Mouse (Mus musculus) embryonic facial prominence, embryonic 13.5 days (tissue): ENCODE measurements at regions not wholly inside any gene's neighbourhood (a gene's known extent, or its start where the extent isn't known, plus 50 kb on each side); places are given as distances from the start of the nearest gene placed in this dataset.
"Not testable (repeated sequence)": the region's sequence is repeated elsewhere in the genome, so short reads cannot be mapped to it uniquely, and the experiment has no call there.

ENCODE experiments used
- ATAC-seq: fragments of 200-750 bp; cut with Nextera tagmentation; 2 replicates; pipeline ENCODE4 v1.8.0; 2017; ENCODE audit warnings: low read depth; ENCODE audit not compliant: insufficient number of reproducible peaks, insufficient read depth, low FRiP score, low TSS enrichment
- H3K27ac ChIP-seq: fragments of 300-500 bp; sonication (generic); 2 replicates; pipeline ENCODE4 v1.5.1; 2015; ENCODE audit warnings: moderate library complexity, mild to moderate bottlenecking, inconsistent platforms
- H3K27me3 ChIP-seq: fragments of 300-500 bp; sonication (generic); 2 replicates; pipeline ENCODE4 v1.6.1; 2015; ENCODE audit warnings: mild to moderate bottlenecking, inconsistent platforms
- H3K36me3 ChIP-seq: fragments of 300-500 bp; sonication (generic); 2 replicates; pipeline ENCODE4 v1.6.1; 2015; ENCODE audit warnings: mild to moderate bottlenecking, inconsistent platforms
- H3K4me1 ChIP-seq: fragments of 300-500 bp; sonication (generic); 2 replicates; pipeline ENCODE4 v1.6.1; 2015; ENCODE audit warnings: inconsistent platforms
- H3K4me2 ChIP-seq: fragments of 300-500 bp; sonication (generic); 2 replicates; pipeline ENCODE4 v1.6.1; 2015; ENCODE audit warnings: moderate library complexity, mild to moderate bottlenecking, inconsistent platforms
- H3K4me3 ChIP-seq: fragments of 300-500 bp; sonication (generic); 2 replicates; pipeline ENCODE4 v1.5.1; 2015; ENCODE audit warnings: mild to moderate bottlenecking, inconsistent platforms
- H3K9ac ChIP-seq: fragments of 300-500 bp; sonication (generic); 2 replicates; pipeline ENCODE4 v1.6.1; 2015; ENCODE audit warnings: mild to moderate bottlenecking, inconsistent platforms
- H3K9me3 ChIP-seq: fragments of 300-500 bp; sonication (generic); 2 replicates; pipeline ENCODE4 v1.6.1; 2016; ENCODE audit warnings: inconsistent platforms
- WGBS: fragments of 180-500 bp; shearing (Covaris S2); methylation state at CpG from one replicate; pipeline ENCODE4 v1.1.7; 2015; ENCODE audit warnings: mixed read lengths; 5-methylcytosine and 5-hydroxymethylcytosine counted together

DNA sequence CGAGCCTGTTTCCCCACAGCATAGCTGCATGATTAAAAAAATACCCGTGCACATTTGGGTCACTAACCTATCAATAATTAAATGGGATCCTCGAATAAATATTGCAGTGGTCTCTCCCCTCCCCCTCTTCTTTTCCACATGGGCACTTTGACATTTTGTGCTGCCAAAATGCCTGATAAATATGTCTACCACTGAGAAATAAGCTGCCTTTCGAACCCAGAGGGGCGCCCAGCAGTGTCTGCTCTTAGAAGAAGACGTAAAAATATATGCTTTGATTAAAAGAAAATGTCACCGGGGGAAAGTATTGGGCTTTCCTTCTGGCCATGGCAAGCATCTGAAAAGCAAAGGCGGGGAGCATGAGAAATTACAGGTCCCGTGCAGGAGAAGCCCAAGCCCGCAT is 152.6 kb upstream of the Frmd4a start:
- 84% methylated on average over 10 of the region's 10 CpGs for WGBS

GRCm38 (mm10) chr2:3866736-3867135 is 150.8 kb upstream of the Frmd4a start:
- H3K9ac ChIP-seq, H3K36me3 ChIP-seq, H3K4me3 ChIP-seq, H3K4me1 ChIP-seq, H3K9me3 ChIP-seq, ATAC-seq, H3K27me3 ChIP-seq, H3K4me2 ChIP-seq, H3K27ac ChIP-seq: not testable (repeated sequence)
- 91% methylated on average over 4 of the region's 4 CpGs for WGBS

More for the DNA sequence above, 152.6 kb upstream of the Frmd4a start:
- H3K9me3 ChIP-seq: no peaks in the 10 kb centered on the region
- no peaks in the 10 kb centered on the region for H3K27me3 ChIP-seq
- no peak overlapping the region for H3K27ac ChIP-seq
- no peaks in the 10 kb centered on the region for H3K36me3 ChIP-seq
- ATAC-seq: no peak
- H3K4me2 ChIP-seq: no peak overlapping the region
- no peaks in the 10 kb centered on the region for H3K4me1 ChIP-seq
- no peak overlapping the region for H3K9ac ChIP-seq
- no peak overlapping the region for H3K4me3 ChIP-seq

DNA sequence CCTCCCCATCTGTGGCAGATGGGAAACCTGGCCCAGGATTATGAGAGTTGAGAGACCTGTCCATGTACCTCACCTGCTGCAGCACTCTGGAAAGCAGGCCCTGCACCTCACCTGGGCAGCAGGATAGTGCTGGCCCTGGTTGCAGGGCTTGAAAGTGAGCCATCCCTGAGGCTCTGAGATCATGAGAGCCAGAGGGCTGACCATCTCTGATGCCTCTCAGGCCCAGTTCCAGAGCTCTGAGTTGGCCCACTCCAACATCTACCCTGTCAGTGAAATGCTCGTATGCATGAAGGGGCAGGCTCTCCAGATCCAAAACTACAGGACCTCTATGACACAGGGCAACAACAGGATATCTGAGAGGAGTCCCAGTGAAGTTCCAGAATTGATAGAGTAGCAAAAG is 147.8 kb upstream of the Frmd4a start:
- no peak for ATAC-seq
- Histone ChIP-seq H3K36me3 (no peaks in the 10 kb centered on the region), H3K9ac (no peak overlapping the region), H3K4me3 (no peak overlapping the region), H3K27ac (no peak overlapping the region), H3K4me1 (no peaks in the 10 kb centered on the region), H3K9me3 (no peaks in the 10 kb centered on the region), H3K4me2 (no peak overlapping the region), H3K27me3 (no peaks in the 10 kb centered on the region)
- 77% methylated on average over 1 of the region's 1 CpGs for WGBS

DNA sequence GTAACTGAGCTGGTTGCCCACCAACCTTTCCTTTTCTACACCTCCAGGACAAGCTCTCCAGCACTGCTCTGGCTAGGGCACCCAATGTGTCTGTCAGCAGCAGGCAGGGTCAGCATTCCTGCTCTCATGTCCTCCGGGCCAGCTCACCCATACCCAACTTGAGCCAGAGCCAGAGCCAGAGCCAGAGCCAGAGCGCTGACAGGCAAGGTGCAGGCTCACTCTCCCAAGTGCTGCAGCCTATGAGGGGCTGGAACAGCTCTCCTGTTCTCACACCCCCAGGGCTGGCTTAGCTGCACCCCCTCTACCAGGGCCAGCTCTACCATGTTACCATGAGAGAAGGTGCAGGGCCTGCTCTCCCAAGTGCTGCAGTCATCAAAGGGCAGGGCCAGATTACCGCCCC is 145.8 kb upstream of the Frmd4a start:
- no peak overlapping the region for H3K4me2 ChIP-seq
- no peaks in the 10 kb centered on the region for H3K36me3 ChIP-seq
- no peak overlapping the region for H3K4me3 ChIP-seq
- no peaks in the 10 kb centered on the region for H3K27me3 ChIP-seq
- no peaks in the 10 kb centered on the region for H3K4me1 ChIP-seq
- no peaks in the 10 kb centered on the region for H3K9me3 ChIP-seq
- no peak overlapping the region for H3K9ac ChIP-seq
- no peak overlapping the region for H3K27ac ChIP-seq
- WGBS: 86% methylated on average over 3 of the region's 3 CpGs
- ATAC-seq: no peak

- Histone ChIP-seq H3K9ac (no peak overlapping the region), H3K36me3 (no peaks in the 10 kb centered on the region), H3K4me1 (no peaks in the 10 kb centered on the region), H3K9me3 (no peaks in the 10 kb centered on the region), H3K4me3 (no peak overlapping the region), H3K4me2 (no peak overlapping the region), H3K27ac (no peak overlapping the region), H3K27me3 (no peaks in the 10 kb centered on the region)
- ATAC-seq: no peak
- WGBS: 62% methylated on average over 6 of the region's 6 CpGs
These were observed 130.5 kb upstream of the Frmd4a start for GRCm38 (mm10) chr2:3887000-3887399.

GRCm38 (mm10) chr2:3887845-3888433 is 129.6 kb upstream of the Frmd4a start:
- H3K4me3 ChIP-seq: no peak overlapping the region
- H3K9ac ChIP-seq: no peak overlapping the region
- H3K36me3 ChIP-seq: no peaks in the 10 kb centered on the region
- H3K27ac ChIP-seq: no peak overlapping the region
- H3K4me2 ChIP-seq: no peak overlapping the region
- 81% methylated on average over 14 of the region's 14 CpGs for WGBS
- no peak for ATAC-seq
- H3K9me3 ChIP-seq: no peaks in the 10 kb centered on the region
- no peaks in the 10 kb centered on the region for H3K27me3 ChIP-seq
- H3K4me1 ChIP-seq: no peaks in the 10 kb centered on the region

- no peak for ATAC-seq
- Histone ChIP-seq H3K9me3 (no peaks in the 10 kb centered on the region), H3K9ac (no peak overlapping the region), H3K27ac (no peak overlapping the region), H3K36me3 (no peaks in the 10 kb centered on the region), H3K4me2 (no peak overlapping the region), H3K4me1 (no peaks in the 10 kb centered on the region), H3K27me3 (no peaks in the 10 kb centered on the region), H3K4me3 (no peak overlapping the region)
- WGBS: 90% methylated on average over 3 of the region's 3 CpGs
These were observed 128.1 kb upstream of the Frmd4a start for GRCm38 (mm10) chr2:3889381-3889780.

DNA sequence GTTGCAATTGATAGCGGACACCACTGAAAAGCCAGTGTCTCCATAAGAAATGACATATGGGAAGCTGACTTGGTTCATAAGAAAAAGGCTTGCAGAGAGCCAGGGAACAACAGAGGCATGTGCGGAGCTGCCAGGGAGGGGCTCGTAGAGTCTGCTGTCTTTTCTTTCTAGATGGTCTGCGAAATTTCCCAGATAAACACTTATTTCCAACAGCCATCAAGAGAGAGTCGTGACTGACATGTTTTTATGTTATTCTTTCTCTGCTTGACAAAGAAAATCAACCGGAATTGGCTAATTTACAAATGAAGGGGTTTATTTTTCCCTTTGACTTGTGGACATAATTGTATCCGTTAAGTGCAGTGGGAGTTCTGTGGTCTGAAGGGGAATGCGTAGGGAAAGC is 127.1 kb upstream of the Frmd4a start:
- no peak for ATAC-seq
- 48% methylated on average over 8 of the region's 8 CpGs for WGBS
- no peak overlapping the region for H3K4me2 ChIP-seq

GRCm38 (mm10) chr2:3907026-3907425 is 110.5 kb upstream of the Frmd4a start:
- Histone ChIP-seq H3K9me3 (no peaks in the 10 kb centered on the region), H3K4me3 (no peak overlapping the region), H3K36me3 (no peaks in the 10 kb centered on the region), H3K9ac (no peak overlapping the region), H3K4me2 (no peak overlapping the region), H3K27ac (no peak overlapping the region), H3K4me1 (peaks cover 12% of the 10 kb centered on the region; the same call in 1 of the 2 replicates), H3K27me3 (peaks cover 20% of the 10 kb centered on the region; the same call in 1 of the 2 replicates)
- 89% methylated on average over 4 of the region's 4 CpGs for WGBS
- ATAC-seq: no peak

More for the DNA sequence above, 127.1 kb upstream of the Frmd4a start:
- Histone ChIP-seq H3K9ac (no peak overlapping the region), H3K9me3 (no peaks in the 10 kb centered on the region), H3K4me3 (no peak overlapping the region), H3K4me1 (no peaks in the 10 kb centered on the region), H3K27ac (no peak overlapping the region), H3K27me3 (no peaks in the 10 kb centered on the region), H3K36me3 (no peaks in the 10 kb centered on the region)

DNA sequence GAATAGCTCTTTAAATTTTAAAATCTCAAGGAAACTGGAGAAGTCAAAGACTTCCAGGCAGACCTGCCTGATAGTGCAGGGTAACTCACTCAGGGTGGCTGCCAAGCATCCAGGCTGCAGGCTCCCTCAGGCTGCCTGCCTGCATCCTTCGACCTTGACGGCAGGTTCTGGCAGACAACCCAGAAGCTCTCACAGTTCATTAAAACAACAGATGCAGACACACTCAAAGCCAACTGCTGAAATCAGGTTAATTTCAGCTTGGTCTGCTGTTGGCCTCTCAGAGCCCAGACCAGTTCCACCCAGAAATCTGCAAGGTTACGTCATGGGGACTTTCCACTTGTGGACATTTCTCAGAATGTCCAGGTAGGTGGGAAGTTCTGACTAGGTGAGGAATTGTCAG is 109.3 kb upstream of the Frmd4a start:
- no peak overlapping the region for H3K27ac ChIP-seq
- peaks cover 12% of the 10 kb centered on the region; the same call in 1 of the 2 replicates for H3K4me1 ChIP-seq
- no peak for ATAC-seq
- H3K4me2 ChIP-seq: no peak overlapping the region
- peaks cover 20% of the 10 kb centered on the region; the same call in 1 of the 2 replicates for H3K27me3 ChIP-seq
- H3K36me3 ChIP-seq: no peaks in the 10 kb centered on the region
- WGBS: 68% methylated on average over 3 of the region's 3 CpGs
- H3K9ac ChIP-seq: no peak overlapping the region
- no peaks in the 10 kb centered on the region for H3K9me3 ChIP-seq
- no peak overlapping the region for H3K4me3 ChIP-seq

- ATAC-seq: no peak
- no peaks in the 10 kb centered on the region for H3K9me3 ChIP-seq
- H3K27me3 ChIP-seq: peaks cover 20% of the 10 kb centered on the region; the same call in 1 of the 2 replicates
- H3K4me1 ChIP-seq: peaks cover 12% of the 10 kb centered on the region; the same call in 1 of the 2 replicates
- 20% methylated on average over 9 of the region's 9 CpGs for WGBS
- 0 out of 2 replicates have a peak overlapping the region, but pooled peaks have one; percentile 5 for H3K4me2 ChIP-seq
- no peak overlapping the region for H3K9ac ChIP-seq
- no peak overlapping the region for H3K27ac ChIP-seq
- H3K4me3 ChIP-seq: no peak overlapping the region
- H3K36me3 ChIP-seq: no peaks in the 10 kb centered on the region
These were observed 107.2 kb upstream of the Frmd4a start for GRCm38 (mm10) chr2:3910086-3910891.

- H3K36me3 ChIP-seq: no peaks in the 10 kb centered on the region
- H3K9ac ChIP-seq: no peak overlapping the region
- no peaks in the 10 kb centered on the region for H3K9me3 ChIP-seq
- H3K27me3 ChIP-seq: peaks cover 4% of the 10 kb centered on the region; the same call in 1 of the 2 replicates
- no peak overlapping the region for H3K4me3 ChIP-seq
- peaks cover 5% of the 10 kb centered on the region; the same call in 1 of the 2 replicates for H3K4me1 ChIP-seq
- no peak for ATAC-seq
- no peak overlapping the region for H3K27ac ChIP-seq
- WGBS: 83% methylated on average over 7 of the region's 7 CpGs
- no peak overlapping the region for H3K4me2 ChIP-seq
These were observed 102.4 kb upstream of the Frmd4a start for GRCm38 (mm10) chr2:3915141-3915540.
